Mouse (Mus musculus): ENCODE data around the gene L3mbtl2. TPM values are rescaled to one million over a fixed set of nuclear protein-coding genes. Genes with fewer than 3 reads are reported as not detected.

Gene L3mbtl2
- total RNA-seq, 2 experiments from 2014 or later: 30.2 to 34.0 TPM

GRCm38 (mm10) chr15:81702306-81703093 is 38.8 kb downstream of the L3mbtl2 start:
- intact Hi-C loops (cut with DNase I): no loop called here
- DNase-seq (ENCODE audit: low spot score in 2 of 2): no peak

- intact Hi-C loops (cut with DNase I): no loop called here
- no peak for DNase-seq (ENCODE audit: low spot score in 2 of 2)
Measured at GRCm38 (mm10) chr15:81703094-81703489, 39.4 kb downstream of the L3mbtl2 start.

GRCm38 (mm10) chr15:81708991-81709390 is 45.3 kb downstream of the L3mbtl2 start:
- no peak for DNase-seq (ENCODE audit: low spot score in 2 of 2)
- intact Hi-C loops (cut with DNase I): no loop called here

- DNase-seq (ENCODE audit: low spot score in 2 of 2): no peak
- intact Hi-C loops (cut with DNase I): no loop called here
Measured at GRCm38 (mm10) chr15:81709686-81710085, 46.0 kb downstream of the L3mbtl2 start.

GRCm38 (mm10) chr15:81710801-81711200 is 47.1 kb downstream of the L3mbtl2 start:
- intact Hi-C loops (cut with DNase I): no loop called here

GRCm38 (mm10) chr15:81713742-81714141 is 50.1 kb downstream of the L3mbtl2 start:
- DNase-seq (ENCODE audit: low spot score in 2 of 2): peak in 1 of 2 experiments; percentile 59
- intact Hi-C loops (cut with DNase I): no loop called here

More at GRCm38 (mm10) chr15:81710801-81711200, 47.1 kb downstream of the L3mbtl2 start:
- DNase-seq (ENCODE audit: low spot score in 2 of 2): no peak

- peak; percentile 62 to 77 for DNase-seq (ENCODE audit: low spot score in 2 of 2)
- intact Hi-C loops (cut with DNase I): no loop called here
Measured at GRCm38 (mm10) chr15:81718336-81719138, 54.8 kb downstream of the L3mbtl2 start.

- intact Hi-C loops (cut with DNase I): no loop called here
- DNase-seq (ENCODE audit: low spot score in 2 of 2): no peak
Measured at GRCm38 (mm10) chr15:81719139-81719531, 55.4 kb downstream of the L3mbtl2 start.

- no peak for DNase-seq (ENCODE audit: low spot score in 2 of 2)
- intact Hi-C loops (cut with DNase I): no loop called here
Measured at GRCm38 (mm10) chr15:81722361-81722760, 58.7 kb downstream of the L3mbtl2 start.

GRCm38 (mm10) chr15:81723653-81724052 is 60.0 kb downstream of the L3mbtl2 start:
- intact Hi-C loops (cut with DNase I): no loop called here
- no peak for DNase-seq (ENCODE audit: low spot score in 2 of 2)

GRCm38 (mm10) chr15:81725965-81726364 is 62.3 kb downstream of the L3mbtl2 start:
- intact Hi-C loops (cut with DNase I): no loop called here

GRCm38 (mm10) chr15:81729241-81729791 is 65.6 kb downstream of the L3mbtl2 start:
- intact Hi-C loops (cut with DNase I): no loop called here
- DNase-seq (ENCODE audit: low spot score in 2 of 2): peak; percentile 68 to 86

More at GRCm38 (mm10) chr15:81725965-81726364, 62.3 kb downstream of the L3mbtl2 start:
- no peak for DNase-seq (ENCODE audit: low spot score in 2 of 2)

GRCm38 (mm10) chr15:81729792-81730635 is 66.3 kb downstream of the L3mbtl2 start:
- intact Hi-C loops (cut with DNase I): no loop called here

GRCm38 (mm10) chr15:81735075-81735474 is 71.4 kb downstream of the L3mbtl2 start:
- DNase-seq (ENCODE audit: low spot score in 2 of 2): no peak
- intact Hi-C loops (cut with DNase I): no loop called here

More at GRCm38 (mm10) chr15:81729792-81730635, 66.3 kb downstream of the L3mbtl2 start:
- peak; percentile 99 to 100 for DNase-seq (ENCODE audit: low spot score in 2 of 2)

Other genes with a start within 250 kb of the L3mbtl2 start
- 100 to 1,000 TPM; 132 to 133 TPM for gene Rbx1, start 197.6 kb upstream of the L3mbtl2 start, total RNA-seq (2021)
- gene Ep300, start 78.5 kb upstream of the L3mbtl2 start, total RNA-seq (2021): 10 to 100 TPM; 64.1 to 66.4 TPM
- gene Chadl, start 33.4 kb downstream of the L3mbtl2 start, total RNA-seq (2021): 10 to 100 TPM; 16.2 to 20.7 TPM
- 100 to 1,000 TPM; 174 to 178 TPM for gene Zc3h7b, start 81.2 kb downstream of the L3mbtl2 start, total RNA-seq (2021)
- gene Rangap1, start 81.6 kb downstream of the L3mbtl2 start, total RNA-seq (2021): 100 to 1,000 TPM; 210 to 216 TPM
- gene Tef, start 138.5 kb downstream of the L3mbtl2 start, total RNA-seq (2021): 100 to 1,000 TPM; 220 to 246 TPM
- gene Tob2, start 194.9 kb downstream of the L3mbtl2 start, total RNA-seq (2021): 10 to 100 TPM; 25.5 to 27.2 TPM
- 10 to 100 TPM; 33.7 to 34.7 TPM for gene Phf5a, start 208.0 kb downstream of the L3mbtl2 start, total RNA-seq (2021)
- gene Aco2, start 208.4 kb downstream of the L3mbtl2 start, total RNA-seq (2021): 100 to 1,000 TPM; 423 to 442 TPM

Data from left cerebral cortex, postnatal 25 days (tissue).